Mouse (Mus musculus) monocyte, adult 2 months (primary cell): ENCODE results near the gene Tubb1.

Source experiments
- DNase-seq, 2 experiments: peaks; one replicate each; pipeline ENCODE4 v3.0.0; 2022; ENCODE audit warnings: low spot score in 2 of 2, low read depth in 1 of 2

Gene Tubb1

DNA sequence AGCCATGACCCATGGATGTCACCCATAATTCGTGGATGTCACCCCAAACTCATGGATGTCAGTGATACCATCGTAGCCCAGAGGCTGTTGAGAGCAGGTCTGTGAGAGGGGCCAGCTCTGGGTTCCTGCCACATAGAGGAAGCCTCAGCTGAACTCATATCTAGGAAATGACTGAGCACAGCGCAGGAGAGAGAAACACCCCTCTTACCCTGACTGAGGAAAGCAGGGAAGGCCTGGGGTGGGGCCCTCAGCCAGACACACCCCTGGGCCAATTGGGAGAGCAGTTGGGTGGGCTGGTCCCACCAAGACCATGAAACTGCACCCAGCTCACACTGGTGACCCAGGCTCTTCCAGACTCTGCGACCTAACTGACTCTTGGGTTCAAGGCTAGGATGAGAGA is at the start of gene Tubb1:
Gene Tubb1 (plus strand): TSS at position 343 of the 400 bp plus-strand sequence.
- no peak for DNase-seq

GRCm38 (mm10) chr2:174410222-174410621 is 40.3 kb upstream of the Tubb1 start:
- DNase-seq: no peak

- DNase-seq: no peak
These were observed 37.4 kb upstream of the Tubb1 start for GRCm38 (mm10) chr2:174413127-174413526.

DNA sequence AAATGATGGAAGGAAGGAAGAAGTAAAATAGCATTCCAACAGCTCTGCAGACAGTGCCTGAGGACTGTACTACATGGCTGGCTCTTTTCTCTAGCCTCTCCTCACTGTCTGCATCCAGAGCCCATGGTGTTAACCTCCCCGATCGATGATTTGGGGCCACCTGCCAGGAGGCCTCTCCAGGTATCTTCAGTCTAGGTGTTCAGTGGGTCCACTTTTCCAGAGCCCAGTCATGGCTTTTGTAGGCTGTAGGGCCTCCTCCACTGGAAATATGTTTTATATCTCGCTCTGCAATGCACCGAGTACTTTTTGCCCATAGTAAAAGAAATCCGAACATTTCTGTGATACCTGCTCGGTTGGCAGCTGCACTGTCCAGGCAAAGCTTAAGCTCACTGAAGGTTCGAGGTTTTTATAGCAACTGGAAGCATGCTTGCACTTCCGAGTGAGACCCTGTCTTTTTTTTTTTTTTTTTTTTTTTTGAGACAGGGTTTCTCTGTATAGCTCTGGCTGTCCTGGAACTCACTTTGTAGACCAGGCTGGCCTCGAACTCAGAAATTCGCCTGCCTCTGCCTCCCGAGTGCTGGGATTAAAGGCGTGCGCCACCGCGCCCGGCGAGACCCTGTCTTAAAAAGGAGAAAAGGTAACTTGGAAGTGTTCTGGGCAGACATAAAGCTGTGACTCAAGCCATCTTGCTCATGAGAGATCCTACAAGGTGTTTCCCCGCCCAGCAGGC is 35.3 kb upstream of the Tubb1 start:
- no peak for DNase-seq

GRCm38 (mm10) chr2:174415731-174416310 is 34.7 kb upstream of the Tubb1 start, which contains the start of gene Nelfcd:
Gene Nelfcd, plus strand, starts transcription at chr2:174415804.
- DNase-seq: peak; percentile 86 to 92

DNA sequence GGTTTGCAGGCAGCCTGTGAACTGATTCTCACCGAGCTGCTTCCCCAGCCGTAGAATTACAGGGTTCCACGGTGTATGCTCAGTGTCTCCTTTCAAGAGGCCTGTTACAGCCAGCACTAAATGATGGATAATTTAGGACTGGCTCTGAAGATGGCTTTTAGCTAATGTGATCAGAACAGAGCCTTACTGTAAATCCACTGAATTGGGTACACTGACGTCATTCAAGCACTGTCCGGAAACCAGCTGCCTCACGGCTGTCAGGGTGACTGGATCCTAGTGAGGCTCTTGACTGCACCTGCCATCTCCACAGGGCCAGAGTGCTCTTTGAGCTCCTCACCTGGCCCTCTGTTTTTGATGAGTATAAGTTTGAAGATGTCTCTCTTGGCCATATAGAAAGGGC is 29.4 kb upstream of the Tubb1 start:
- DNase-seq: no peak

DNA sequence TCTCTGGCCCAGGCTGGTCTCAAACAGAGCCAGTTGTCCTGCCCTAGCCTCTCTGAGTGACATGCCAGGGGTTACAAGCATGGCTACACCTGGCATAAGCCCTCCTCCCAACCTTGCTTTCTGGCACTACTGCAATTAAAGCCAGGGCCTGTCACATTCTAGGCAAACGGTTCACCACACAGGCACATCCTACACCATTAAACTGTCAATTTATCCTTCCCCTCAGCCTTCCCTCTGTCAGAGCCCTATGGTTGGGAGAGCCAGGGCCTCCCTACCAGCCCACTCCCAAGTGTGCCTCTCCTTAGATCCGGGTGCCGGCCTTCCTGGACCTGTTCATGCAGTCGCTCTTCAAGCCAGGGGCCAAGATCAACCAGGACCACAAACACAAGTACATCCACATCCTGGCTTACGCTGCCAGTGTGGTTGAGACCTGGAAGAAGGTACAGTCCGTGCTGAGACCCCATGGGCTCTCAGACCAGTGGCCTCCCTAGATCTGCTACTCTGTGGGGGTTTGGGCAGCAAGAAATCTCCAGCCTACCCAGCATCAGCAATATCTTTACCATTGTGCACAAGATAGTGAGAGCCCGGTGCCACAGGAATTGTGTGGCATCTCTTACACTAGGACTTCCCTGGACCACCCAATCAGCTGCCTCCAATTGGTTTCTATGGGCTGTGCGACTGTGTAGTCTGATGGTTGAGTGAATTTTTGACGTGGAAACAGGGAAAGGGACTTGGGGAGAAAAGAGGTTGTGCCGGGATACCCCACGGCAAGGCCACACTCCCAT is 26.0 kb upstream of the Tubb1 start:
- no peak for DNase-seq

DNA sequence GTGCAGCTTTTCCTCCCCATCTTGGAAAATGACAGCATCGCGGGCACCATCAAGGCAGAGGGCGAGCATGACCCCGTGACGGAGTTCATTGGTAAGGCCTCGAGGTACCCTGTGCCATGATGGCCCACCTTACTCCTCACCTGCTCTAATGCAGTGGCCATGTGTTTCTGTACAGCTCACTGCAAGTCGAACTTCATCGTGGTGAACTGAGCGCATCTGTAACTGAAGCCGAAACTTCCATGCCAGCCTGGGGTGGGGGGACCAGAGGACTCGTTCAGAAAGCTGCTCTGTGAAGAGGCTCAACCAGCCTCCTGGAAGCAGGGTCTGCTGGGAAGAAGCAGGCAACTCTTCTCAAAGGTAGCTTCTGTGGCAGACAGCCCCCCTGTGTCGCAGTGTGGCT is 23.6 kb upstream of the Tubb1 start:
- no peak for DNase-seq

- DNase-seq: no peak
These were observed 22.2 kb upstream of the Tubb1 start for GRCm38 (mm10) chr2:174428076-174428835.

DNA sequence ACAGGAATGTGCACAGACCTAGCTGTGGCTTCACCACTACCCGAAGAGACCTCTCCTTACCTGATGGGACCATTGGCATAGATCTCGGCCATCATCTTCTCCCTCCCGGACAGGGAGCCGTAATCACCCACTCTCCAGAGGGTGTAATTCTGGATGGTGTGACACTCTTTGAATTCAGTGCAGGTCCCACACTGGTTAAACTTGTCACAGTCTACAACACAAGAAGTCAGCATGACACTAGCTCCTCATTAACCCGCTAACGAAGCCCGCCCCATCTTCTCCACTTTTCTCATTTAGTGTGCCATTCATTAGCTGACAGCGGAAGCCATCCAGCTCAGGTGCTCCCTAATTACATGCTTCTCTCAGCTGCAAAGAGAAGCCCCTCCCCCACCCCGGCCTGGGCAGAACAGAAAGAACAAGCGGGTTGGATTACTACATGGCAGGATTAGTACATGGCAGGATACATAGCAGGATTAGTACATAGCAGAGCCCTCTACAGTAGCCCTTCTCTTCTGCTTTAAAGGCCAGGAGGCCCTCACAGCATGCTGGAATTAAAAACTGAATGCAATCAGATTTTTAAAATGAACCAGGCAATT is 21.4 kb upstream of the Tubb1 start:
- no peak for DNase-seq

- DNase-seq: no peak
These were observed 15.6 kb upstream of the Tubb1 start for GRCm38 (mm10) chr2:174434943-174435342.

DNA sequence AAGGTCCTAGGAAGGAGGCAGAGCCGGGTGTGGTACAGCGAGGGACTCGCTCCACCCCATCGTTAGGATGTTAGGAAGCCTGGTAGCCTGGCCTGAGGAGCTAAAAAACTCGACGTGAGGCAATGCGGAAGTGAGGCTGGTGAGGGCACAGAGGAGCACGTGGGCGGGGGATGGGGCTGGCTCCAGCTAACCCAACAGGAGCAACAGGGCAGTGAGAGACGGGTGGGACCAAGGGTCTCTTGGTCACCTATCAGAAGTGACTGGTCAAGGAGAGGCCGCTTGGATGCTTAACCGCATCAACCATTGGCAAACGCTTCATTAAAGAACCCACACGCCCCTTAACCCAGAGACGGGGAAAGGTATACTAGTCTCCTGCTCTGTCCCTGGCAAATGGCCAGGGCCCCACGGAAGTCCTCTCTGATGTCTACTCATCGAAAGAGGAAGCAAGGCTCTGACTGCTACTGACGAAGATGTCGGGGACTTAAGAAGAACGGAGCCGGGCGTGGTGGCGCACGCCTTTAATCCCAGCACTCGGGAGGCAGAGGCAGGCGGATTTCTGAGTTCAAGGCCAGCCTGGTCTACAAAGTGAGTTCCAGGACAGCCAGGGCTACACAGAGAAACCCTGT is 14.3 kb upstream of the Tubb1 start:
- DNase-seq: peak; percentile 73 to 81

- no peak for DNase-seq
These were observed 13.4 kb upstream of the Tubb1 start for GRCm38 (mm10) chr2:174436916-174437696.

- peak; percentile 86 to 88 for DNase-seq
These were observed 12.9 kb upstream of the Tubb1 start for GRCm38 (mm10) chr2:174437697-174437982.

DNA sequence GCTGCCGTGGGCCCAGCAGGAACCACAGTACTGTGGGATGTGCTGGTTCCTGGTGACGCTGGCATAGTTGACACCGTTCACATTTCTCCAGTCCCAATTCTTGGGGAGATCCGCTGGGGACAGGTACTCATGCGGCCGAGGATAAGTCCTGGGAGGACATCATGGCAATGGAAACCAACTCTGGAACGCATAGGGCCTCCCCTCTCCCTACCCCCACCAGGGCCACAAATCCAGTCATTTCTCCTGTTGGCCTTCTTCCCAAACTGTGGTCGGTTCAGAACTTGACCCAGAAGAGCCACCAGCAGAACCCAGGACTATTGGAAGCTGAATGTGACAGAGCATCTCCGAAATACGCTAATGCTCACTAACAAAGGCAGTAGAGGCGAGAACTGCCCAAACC is 12.3 kb upstream of the Tubb1 start:
- DNase-seq: no peak

GRCm38 (mm10) chr2:174438737-174439449 is 11.6 kb upstream of the Tubb1 start, which contains the start of gene Ctsz:
Gene Ctsz, minus strand, starts transcription at chr2:174439039.
- DNase-seq: peak; percentile 80 to 87

GRCm38 (mm10) chr2:174439450-174439838 is 11.1 kb upstream of the Tubb1 start:
- DNase-seq: peak; percentile 70 to 77

- DNase-seq: no peak
These were observed 10.5 kb upstream of the Tubb1 start for GRCm38 (mm10) chr2:174439961-174440360.

- DNase-seq: no peak
These were observed 8.6 kb upstream of the Tubb1 start for GRCm38 (mm10) chr2:174441898-174442297.
